Mouse (Mus musculus): ENCODE measurements around the gene Atn1. TPM values are rescaled to one million over a fixed set of nuclear protein-coding genes. Genes with fewer than 3 reads are reported as not detected.

Atn1 gene
- polyA plus RNA-seq, 1 experiment from 2014 or later: 1.8 TPM

- Histone ChIP-seq H3K27ac (ENCODE audit: low read depth) (no peak overlapping the region), H3K9me3 (ENCODE audit: low read length) (no peaks in the 10 kb centered on the region), H3K4me3 (ENCODE audit: low read depth, low read length) (no peak overlapping the region), H3K4me2 (ENCODE audit: low read depth, low read length) (no peak overlapping the region), H3K4me1 (ENCODE audit: insufficient read depth) (peaks cover 11% of the 10 kb centered on the region), H3K36me3 (replicated peaks; ENCODE audit: insufficient read depth, low read length) (peaks cover 77% of the 10 kb centered on the region), H3K27me3 (ENCODE audit: insufficient read depth, low read length) (no peaks in the 10 kb centered on the region), H3K9ac (replicated peaks) (no peak overlapping the region)
- WGBS (ENCODE audit: insufficient replicate concordance): 54% methylated on average over 3 of the region's 3 CpGs
- DNase-seq: peak; percentile 71
- no peak for ATAC-seq
- peak; percentile 89 for TF ChIP-seq CTCF (IDR thresholded peaks at IDR 0.05; ENCODE audit: low read depth)
- TF ChIP-seq EP300 (IDR thresholded peaks at IDR 0.05; ENCODE audit: low read depth): no peak
Measured at GRCm38 (mm10) chr6:124702784-124703103, 53.6 kb downstream of the Atn1 start.

GRCm38 (mm10) chr6:124702102-124702783 lies 54.1 kb downstream of the Atn1 start:
- ATAC-seq (no peak), DNase-seq (no peak)
- Histone ChIP-seq H3K4me1 (ENCODE audit: insufficient read depth) (peaks cover 11% of the 10 kb centered on the region), H3K27ac (ENCODE audit: low read depth) (no peak overlapping the region), H3K36me3 (replicated peaks; ENCODE audit: insufficient read depth, low read length) (peaks cover 72% of the 10 kb centered on the region), H3K4me3 (ENCODE audit: low read depth, low read length) (no peak overlapping the region), H3K9ac (replicated peaks) (no peak overlapping the region), H3K9me3 (ENCODE audit: low read length) (no peaks in the 10 kb centered on the region), H3K4me2 (ENCODE audit: low read depth, low read length) (no peak overlapping the region), H3K27me3 (ENCODE audit: insufficient read depth, low read length) (no peaks in the 10 kb centered on the region)
- TF ChIP-seq EP300 (IDR thresholded peaks at IDR 0.05; ENCODE audit: low read depth) (no peak), CTCF (IDR thresholded peaks at IDR 0.05; ENCODE audit: low read depth) (peak; percentile 33)
- 87% methylated on average over 17 of the region's 17 CpGs for whole genome bisulfite sequencing (ENCODE audit: insufficient replicate concordance)

- no peaks in the 10 kb centered on the region for H3K9me3 ChIP-seq (ENCODE audit: low read length)
- H3K27ac ChIP-seq (ENCODE audit: low read depth): peak overlapping the region; percentile 82
- H3K4me3 ChIP-seq (ENCODE audit: low read depth, low read length): no peak overlapping the region
- DNase-seq: no peak
- no peak for ATAC-seq
- peaks cover 70% of the 10 kb centered on the region for H3K36me3 ChIP-seq (replicated peaks; ENCODE audit: insufficient read depth, low read length)
- no peak overlapping the region for H3K4me2 ChIP-seq (ENCODE audit: low read depth, low read length)
- 83% methylated on average over 8 of the region's 8 CpGs for WGBS (ENCODE audit: insufficient replicate concordance)
- H3K27me3 ChIP-seq (ENCODE audit: insufficient read depth, low read length): no peaks in the 10 kb centered on the region
- peak; percentile 41 for TF ChIP-seq CTCF (IDR thresholded peaks at IDR 0.05; ENCODE audit: low read depth)
- no peak for TF ChIP-seq EP300 (IDR thresholded peaks at IDR 0.05; ENCODE audit: low read depth)
- H3K4me1 ChIP-seq (ENCODE audit: insufficient read depth): peaks cover 11% of the 10 kb centered on the region
- no peak overlapping the region for H3K9ac ChIP-seq (replicated peaks)
Measured at GRCm38 (mm10) chr6:124701338-124701737, 55.0 kb downstream of the Atn1 start.

GRCm38 (mm10) chr6:124699962-124700610 lies 56.2 kb downstream of the Atn1 start:
- H3K4me3 ChIP-seq (ENCODE audit: low read depth, low read length): no peak overlapping the region
- H3K4me1 ChIP-seq (ENCODE audit: insufficient read depth): peaks cover 13% of the 10 kb centered on the region
- ATAC-seq: peak; percentile 93
- peaks cover 63% of the 10 kb centered on the region for H3K36me3 ChIP-seq (replicated peaks; ENCODE audit: insufficient read depth, low read length)
- no peaks in the 10 kb centered on the region for H3K27me3 ChIP-seq (ENCODE audit: insufficient read depth, low read length)
- WGBS (ENCODE audit: insufficient replicate concordance): 75% methylated on average over 11 of the region's 11 CpGs
- H3K9me3 ChIP-seq (ENCODE audit: low read length): no peaks in the 10 kb centered on the region
- DNase-seq: peak; percentile 76
- no peak overlapping the region; the same call in 1 of the 2 replicates for H3K9ac ChIP-seq (replicated peaks)
- peak; percentile 70 for TF ChIP-seq EP300 (IDR thresholded peaks at IDR 0.05; ENCODE audit: low read depth)
- no peak for TF ChIP-seq CTCF (IDR thresholded peaks at IDR 0.05; ENCODE audit: low read depth)
- no peak overlapping the region for H3K4me2 ChIP-seq (ENCODE audit: low read depth, low read length)
- peak overlapping the region; percentile 82 for H3K27ac ChIP-seq (ENCODE audit: low read depth)

- 79% methylated on average over 4 of the region's 4 CpGs for WGBS (ENCODE audit: insufficient replicate concordance)
- Histone ChIP-seq H3K27ac (ENCODE audit: low read depth) (peak overlapping the region; percentile 82), H3K36me3 (replicated peaks; ENCODE audit: insufficient read depth, low read length) (peaks cover 55% of the 10 kb centered on the region), H3K4me1 (ENCODE audit: insufficient read depth) (peaks cover 13% of the 10 kb centered on the region), H3K4me3 (ENCODE audit: low read depth, low read length) (no peak overlapping the region), H3K27me3 (ENCODE audit: insufficient read depth, low read length) (no peaks in the 10 kb centered on the region), H3K9me3 (ENCODE audit: low read length) (no peaks in the 10 kb centered on the region), H3K9ac (replicated peaks) (peak overlapping the region; percentile 21; the same call in 1 of the 2 replicates), H3K4me2 (ENCODE audit: low read depth, low read length) (no peak overlapping the region)
- TF ChIP-seq CTCF (IDR thresholded peaks at IDR 0.05; ENCODE audit: low read depth): no peak
- TF ChIP-seq EP300 (IDR thresholded peaks at IDR 0.05; ENCODE audit: low read depth): no peak
- no peak for ATAC-seq
- DNase-seq: no peak
Measured at GRCm38 (mm10) chr6:124699366-124699765, 57.0 kb downstream of the Atn1 start.

- peak overlapping the region; percentile 82 for H3K27ac ChIP-seq (ENCODE audit: low read depth)
- TF ChIP-seq EP300 (IDR thresholded peaks at IDR 0.05; ENCODE audit: low read depth): no peak
- no peak for TF ChIP-seq CTCF (IDR thresholded peaks at IDR 0.05; ENCODE audit: low read depth)
- no peak overlapping the region for H3K4me2 ChIP-seq (ENCODE audit: low read depth, low read length)
- 72% methylated on average over 6 of the region's 6 CpGs for WGBS (ENCODE audit: insufficient replicate concordance)
- peaks cover 13% of the 10 kb centered on the region for H3K4me1 ChIP-seq (ENCODE audit: insufficient read depth)
- DNase-seq: no peak
- H3K9me3 ChIP-seq (ENCODE audit: low read length): no peaks in the 10 kb centered on the region
- H3K36me3 ChIP-seq (replicated peaks; ENCODE audit: insufficient read depth, low read length): peaks cover 49% of the 10 kb centered on the region
- no peak overlapping the region for H3K9ac ChIP-seq (replicated peaks)
- no peak overlapping the region for H3K4me3 ChIP-seq (ENCODE audit: low read depth, low read length)
- ATAC-seq: no peak
- H3K27me3 ChIP-seq (ENCODE audit: insufficient read depth, low read length): no peaks in the 10 kb centered on the region
Measured at GRCm38 (mm10) chr6:124698751-124699150, 57.6 kb downstream of the Atn1 start.

Measured in liver, postnatal 0 days (tissue).